Mouse (Mus musculus): ENCODE data around the gene Scyl1. TPM values are rescaled to one million over a fixed set of nuclear protein-coding genes. Genes with fewer than 3 reads are reported as not detected.
"Not testable (repeated sequence)": the region's sequence is repeated elsewhere in the genome, so short reads cannot be mapped to it uniquely, and the experiment has no call there.

Scyl1 gene
- total RNA-seq, 2 experiments from 2014 or later, result 56.8 to 64.9 TPM

- intact Hi-C loops (cut with DNase I; ENCODE audit: low total_unique reads); DNase-seq: not testable (repeated sequence)
Observed at GRCm38 (mm10) chr19:5793917-5794770, 22.9 kb upstream of the Scyl1 start.

GRCm38 (mm10) chr19:5793116-5793515, 21.9 kb upstream of the Scyl1 start:
- intact Hi-C loops (cut with DNase I; ENCODE audit: low total_unique reads), result no loop called here
- DNase-seq, result peak; percentile 39

- no peak for DNase-seq
- intact Hi-C loops (cut with DNase I; ENCODE audit: low total_unique reads), result no loop called here
Observed at GRCm38 (mm10) chr19:5791329-5791728, 20.1 kb upstream of the Scyl1 start.

GRCm38 (mm10) chr19:5789066-5789465, 17.8 kb upstream of the Scyl1 start:
- intact Hi-C loops (cut with DNase I; ENCODE audit: low total_unique reads), result loop anchor here (5.0 kb wide), 1 partner anchor 93 kb away; no protein-coding TSS in a partner anchor
- DNase-seq, result no peak

GRCm38 (mm10) chr19:5788620-5789019, 17.4 kb upstream of the Scyl1 start:
- no peak for DNase-seq
- intact Hi-C loops (cut with DNase I; ENCODE audit: low total_unique reads), result loop anchor here (5.0 kb wide), 1 partner anchor 94 kb away; no protein-coding TSS in a partner anchor

GRCm38 (mm10) chr19:5787920-5788319, 16.7 kb upstream of the Scyl1 start:
- no peak for DNase-seq
- intact Hi-C loops (cut with DNase I; ENCODE audit: low total_unique reads), result loop anchor here (5.0 kb wide), 1 partner anchor 94 kb away; no protein-coding TSS in a partner anchor

GRCm38 (mm10) chr19:5787128-5787635, 16.0 kb upstream of the Scyl1 start:
- DNase-seq, result peak; percentile 82
- intact Hi-C loops (cut with DNase I; ENCODE audit: low total_unique reads), result loop anchor here (5.0 kb wide), 1 partner anchor 95 kb away; no protein-coding TSS in a partner anchor

GRCm38 (mm10) chr19:5786441-5787114, 15.4 kb upstream of the Scyl1 start:
- intact Hi-C loops (cut with DNase I; ENCODE audit: low total_unique reads), result loop anchor here (5.0 kb wide), 1 partner anchor 96 kb away; no protein-coding TSS in a partner anchor
- peak; percentile 87 for DNase-seq

GRCm38 (mm10) chr19:5784958-5785577, 13.8 kb upstream of the Scyl1 start:
- intact Hi-C loops (cut with DNase I; ENCODE audit: low total_unique reads), result loop anchor here (5.0 kb wide), 1 partner anchor 97 kb away; no protein-coding TSS in a partner anchor
- DNase-seq, result no peak

- intact Hi-C loops (cut with DNase I; ENCODE audit: low total_unique reads), result no loop called here
- DNase-seq, result no peak
Observed at GRCm38 (mm10) chr19:5782121-5782520, 10.9 kb upstream of the Scyl1 start.

- no peak for DNase-seq
- intact Hi-C loops (cut with DNase I; ENCODE audit: low total_unique reads), result no loop called here
Observed at GRCm38 (mm10) chr19:5781532-5781931, 10.3 kb upstream of the Scyl1 start.

GRCm38 (mm10) chr19:5780203-5780602, 9.0 kb upstream of the Scyl1 start:
- intact Hi-C loops (cut with DNase I; ENCODE audit: low total_unique reads), result no loop called here
- no peak for DNase-seq

GRCm38 (mm10) chr19:5778312-5778711, 7.1 kb upstream of the Scyl1 start:
- intact Hi-C loops (cut with DNase I; ENCODE audit: low total_unique reads), result loop anchor here (5.0 kb wide), 2 partner anchors 41 to 66 kb away; no protein-coding TSS in a partner anchor
- no peak for DNase-seq

GRCm38 (mm10) chr19:5777387-5778032, 6.3 kb upstream of the Scyl1 start:
- intact Hi-C loops (cut with DNase I; ENCODE audit: low total_unique reads), result loop anchor here (5.0 kb wide), 2 partner anchors 40 to 65 kb away; no protein-coding TSS in a partner anchor
- no peak for DNase-seq

GRCm38 (mm10) chr19:5770311-5770710, 908 bp downstream of the Scyl1 start:
- intact Hi-C loops (cut with DNase I; ENCODE audit: low total_unique reads), result no loop called here
- no peak for DNase-seq

GRCm38 (mm10) chr19:5767271-5767670, 3.9 kb downstream of the Scyl1 start:
- DNase-seq, result no peak
- intact Hi-C loops (cut with DNase I; ENCODE audit: low total_unique reads), result no loop called here

GRCm38 (mm10) chr19:5763163-5763562, 8.1 kb downstream of the Scyl1 start:
- no peak for DNase-seq
- intact Hi-C loops (cut with DNase I; ENCODE audit: low total_unique reads), result no loop called here

- intact Hi-C loops (cut with DNase I; ENCODE audit: low total_unique reads), result no loop called here
- no peak for DNase-seq
Observed at GRCm38 (mm10) chr19:5758878-5759403, 12.3 kb downstream of the Scyl1 start.

Measured in gastrocnemius, postnatal 14 days (tissue).